Mouse (Mus musculus): Measurements from ENCODE around the gene Gm36864. TPM values are rescaled to one million over a fixed set of nuclear protein-coding genes. Genes with fewer than 3 reads are reported as not detected.

Gm36864 gene
- polyA plus RNA-seq, 1 experiment from 2014 or later: not detected

DNA sequence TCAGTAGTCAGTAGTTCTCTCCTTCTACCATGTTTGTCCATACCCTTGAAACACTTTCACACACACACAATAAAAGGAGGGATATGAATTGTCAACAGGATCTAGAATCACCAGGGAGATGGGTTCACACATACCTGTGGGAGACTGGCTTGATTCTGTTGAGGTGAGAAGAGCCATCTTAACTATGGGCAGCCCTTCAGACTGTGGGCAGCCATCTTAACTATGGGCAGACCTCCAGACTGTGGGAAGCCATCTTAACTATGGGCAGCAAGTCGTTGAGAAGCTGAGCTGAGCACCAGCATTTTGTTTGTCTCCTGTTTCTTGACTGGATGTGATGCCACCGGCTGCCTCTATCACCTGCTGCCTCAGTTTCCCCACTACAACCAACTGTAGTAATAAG lies 35.3 kb downstream of the Gm36864 start:
- no peaks in the 10 kb centered on the region for H3K9me3 ChIP-seq (ENCODE audit: control insufficient read depth, low read length)
- no peak overlapping the region for H3K27ac ChIP-seq (ENCODE audit: low read length)
- no peak overlapping the region for H3K4me2 ChIP-seq (ENCODE audit: low read depth, low read length)
- H3K27me3 ChIP-seq (ENCODE audit: control insufficient read depth, insufficient read depth, low read depth, low read length): peaks cover 4% of the 10 kb centered on the region; the same call in 1 of the 2 replicates
- 61% methylated on average over 2 of the region's 2 CpGs for WGBS
- no peaks in the 10 kb centered on the region for H3K4me1 ChIP-seq (replicated peaks; ENCODE audit: control insufficient read depth, insufficient read depth, low read length)
- no peak overlapping the region for H3K9ac ChIP-seq (ENCODE audit: low read length)
- no peak overlapping the region for H3K4me3 ChIP-seq (ENCODE audit: low read length)
- no peaks in the 10 kb centered on the region for H3K36me3 ChIP-seq (ENCODE audit: control insufficient read depth, insufficient read depth, low read length)
- ATAC-seq (ENCODE audit: low read depth): no peak

DNA sequence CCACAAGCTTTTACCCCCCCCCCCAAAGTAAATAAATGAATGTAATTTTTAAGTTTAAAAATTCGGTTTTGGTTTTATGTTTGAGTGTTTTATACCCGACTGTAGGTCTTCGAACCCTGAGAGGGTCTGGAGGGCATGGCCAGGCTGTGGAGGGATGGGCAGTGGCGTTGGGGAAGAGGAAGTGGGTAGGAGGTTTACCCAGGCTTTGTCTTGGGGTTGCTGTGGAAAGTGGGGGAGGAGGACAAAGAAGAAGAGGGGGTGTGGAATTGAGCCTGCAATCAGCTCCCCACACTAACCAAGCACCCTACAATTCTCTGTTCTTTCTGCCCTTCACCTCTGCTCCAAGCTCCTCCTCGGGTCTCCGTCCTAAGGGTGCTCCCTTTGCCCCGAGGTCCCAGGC lies 36.6 kb downstream of the Gm36864 start:
- no peak overlapping the region for H3K4me3 ChIP-seq (ENCODE audit: low read length)
- ATAC-seq (ENCODE audit: low read depth): no peak
- no peak overlapping the region for H3K9ac ChIP-seq (ENCODE audit: low read length)
- no peak overlapping the region for H3K4me2 ChIP-seq (ENCODE audit: low read depth, low read length)
- 88% methylated on average over 6 of the region's 7 CpGs for WGBS
- no peak overlapping the region for H3K27ac ChIP-seq (ENCODE audit: low read length)
- no peaks in the 10 kb centered on the region for H3K36me3 ChIP-seq (ENCODE audit: control insufficient read depth, insufficient read depth, low read length)
- H3K27me3 ChIP-seq (ENCODE audit: control insufficient read depth, insufficient read depth, low read depth, low read length): peaks cover 4% of the 10 kb centered on the region; the same call in 1 of the 2 replicates
- H3K4me1 ChIP-seq (replicated peaks; ENCODE audit: control insufficient read depth, insufficient read depth, low read length): no peaks in the 10 kb centered on the region
- H3K9me3 ChIP-seq (ENCODE audit: control insufficient read depth, low read length): no peaks in the 10 kb centered on the region

DNA sequence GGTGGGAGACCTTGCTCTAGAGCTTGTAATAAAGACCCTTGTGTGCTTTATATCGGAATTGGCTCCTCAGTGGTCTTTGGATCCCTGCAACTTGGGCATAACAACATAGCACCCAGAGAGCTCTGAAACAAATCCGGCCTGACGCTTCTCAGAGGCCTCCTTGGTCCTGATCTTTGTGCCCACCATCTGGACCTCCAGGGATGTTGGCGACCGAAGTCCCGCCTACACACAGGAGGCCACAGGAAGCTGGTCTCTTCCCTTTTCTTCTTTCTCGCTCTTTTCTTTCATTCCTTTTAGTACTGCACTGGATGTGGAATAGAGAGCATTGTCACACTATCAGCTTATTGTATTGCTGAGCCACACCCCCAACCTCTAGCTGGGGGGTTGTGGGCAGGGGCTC lies 37.5 kb downstream of the Gm36864 start:
- Histone ChIP-seq H3K27me3 (ENCODE audit: control insufficient read depth, insufficient read depth, low read depth, low read length) (peaks cover 4% of the 10 kb centered on the region; the same call in 1 of the 2 replicates), H3K9ac (ENCODE audit: low read length) (no peak overlapping the region), H3K27ac (ENCODE audit: low read length) (no peak overlapping the region), H3K9me3 (ENCODE audit: control insufficient read depth, low read length) (no peaks in the 10 kb centered on the region), H3K4me2 (ENCODE audit: low read depth, low read length) (no peak overlapping the region), H3K4me1 (replicated peaks; ENCODE audit: control insufficient read depth, insufficient read depth, low read length) (no peaks in the 10 kb centered on the region), H3K36me3 (ENCODE audit: control insufficient read depth, insufficient read depth, low read length) (no peaks in the 10 kb centered on the region), H3K4me3 (ENCODE audit: low read length) (no peak overlapping the region)
- 67% methylated on average over 7 of the region's 7 CpGs for WGBS
- no peak for ATAC-seq (ENCODE audit: low read depth)

DNA sequence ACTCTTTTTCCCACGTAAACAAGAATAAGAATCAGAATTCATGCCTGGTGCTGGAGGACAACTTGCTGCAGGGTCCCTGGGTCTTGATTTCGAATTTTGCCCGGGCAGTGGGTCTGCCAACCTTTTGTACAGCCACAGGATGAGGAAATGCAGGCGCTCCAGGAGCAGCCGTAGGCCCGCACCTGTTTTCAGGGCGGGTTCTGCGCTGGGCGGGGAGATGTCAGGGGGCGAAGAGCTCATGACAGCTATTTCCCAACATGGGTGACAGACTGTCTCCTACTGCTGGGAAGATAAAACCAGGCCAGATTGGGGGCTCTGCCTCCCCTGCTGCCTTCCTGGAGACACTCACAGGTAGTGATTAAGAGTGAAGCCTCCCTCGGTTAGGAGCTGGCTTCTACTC lies 38.1 kb downstream of the Gm36864 start:
- Histone ChIP-seq H3K9ac (ENCODE audit: low read length) (no peak overlapping the region), H3K4me1 (replicated peaks; ENCODE audit: control insufficient read depth, insufficient read depth, low read length) (no peaks in the 10 kb centered on the region), H3K4me3 (ENCODE audit: low read length) (no peak overlapping the region), H3K27me3 (ENCODE audit: control insufficient read depth, insufficient read depth, low read depth, low read length) (peaks cover 4% of the 10 kb centered on the region; the same call in 1 of the 2 replicates), H3K9me3 (ENCODE audit: control insufficient read depth, low read length) (no peaks in the 10 kb centered on the region), H3K36me3 (ENCODE audit: control insufficient read depth, insufficient read depth, low read length) (no peaks in the 10 kb centered on the region), H3K27ac (ENCODE audit: low read length) (no peak overlapping the region), H3K4me2 (ENCODE audit: low read depth, low read length) (no peak overlapping the region)
- no peak for ATAC-seq (ENCODE audit: low read depth)
- WGBS: 25% methylated on average over 11 of the region's 11 CpGs

DNA sequence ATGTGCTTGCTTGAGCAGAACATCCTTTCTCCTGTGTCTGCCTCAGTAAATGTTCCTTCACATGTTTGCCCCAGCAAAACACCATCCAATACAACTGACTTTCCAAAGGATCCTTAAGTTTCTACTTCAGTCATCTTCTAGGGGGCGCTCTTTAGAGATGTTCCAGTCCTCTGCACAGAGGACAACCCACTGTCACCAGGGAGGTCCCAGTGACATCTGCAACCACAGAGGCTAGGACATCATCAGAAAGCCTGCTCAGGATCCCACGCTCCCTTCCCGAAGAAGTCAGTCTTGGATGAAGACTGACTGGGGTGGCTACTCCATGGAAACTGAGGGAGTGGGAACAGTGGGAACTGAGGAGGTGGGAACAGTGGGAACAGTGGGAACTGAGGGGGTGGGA lies 39.6 kb downstream of the Gm36864 start:
- ATAC-seq (ENCODE audit: low read depth): no peak
- H3K4me1 ChIP-seq (replicated peaks; ENCODE audit: control insufficient read depth, insufficient read depth, low read length): no peaks in the 10 kb centered on the region
- H3K9me3 ChIP-seq (ENCODE audit: control insufficient read depth, low read length): no peaks in the 10 kb centered on the region
- H3K27ac ChIP-seq (ENCODE audit: low read length): no peak overlapping the region
- H3K4me2 ChIP-seq (ENCODE audit: low read depth, low read length): no peak overlapping the region
- H3K36me3 ChIP-seq (ENCODE audit: control insufficient read depth, insufficient read depth, low read length): no peaks in the 10 kb centered on the region
- H3K9ac ChIP-seq (ENCODE audit: low read length): no peak overlapping the region
- peaks cover 4% of the 10 kb centered on the region; the same call in 1 of the 2 replicates for H3K27me3 ChIP-seq (ENCODE audit: control insufficient read depth, insufficient read depth, low read depth, low read length)
- H3K4me3 ChIP-seq (ENCODE audit: low read length): no peak overlapping the region
- WGBS: 68% methylated on average over 3 of the region's 3 CpGs

DNA sequence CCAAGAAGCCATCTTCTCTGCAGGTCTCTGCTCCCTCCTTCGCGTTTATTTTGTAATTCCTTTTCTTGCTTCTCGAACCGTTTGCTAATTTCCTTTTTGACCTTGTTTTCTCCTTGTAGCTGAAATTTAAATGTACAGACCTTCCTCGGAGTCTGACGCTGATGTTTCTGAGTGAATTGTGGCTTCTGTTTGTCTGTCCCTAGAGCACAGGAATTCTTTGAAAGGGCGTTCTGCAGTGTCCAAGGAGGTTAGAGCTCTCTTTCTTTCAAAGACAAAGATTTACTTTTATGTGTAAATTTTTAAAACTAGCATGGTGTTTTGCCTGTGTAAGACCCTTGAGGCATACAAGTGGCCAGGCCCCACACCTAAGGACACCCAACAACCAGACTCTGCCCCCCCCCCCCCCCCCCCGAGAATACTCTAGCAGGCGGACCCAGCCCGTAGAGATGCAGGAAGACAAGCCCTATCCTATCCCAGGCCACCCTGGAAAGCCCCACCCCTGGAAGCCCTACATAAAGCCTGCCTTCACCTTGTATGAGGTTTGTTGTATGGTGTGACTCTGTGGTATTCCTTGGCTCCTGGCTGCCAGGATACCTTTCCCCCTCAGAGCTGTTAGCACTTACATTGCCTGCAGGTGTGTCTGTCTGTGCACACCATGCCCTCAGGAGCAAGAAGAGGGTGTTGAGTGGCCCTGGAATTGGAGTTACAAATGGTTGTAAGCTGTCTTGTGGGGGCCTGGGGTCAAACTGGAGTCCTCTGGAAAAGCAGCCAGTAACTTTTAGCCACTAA lies 40.7 kb downstream of the Gm36864 start:
- no peak for ATAC-seq (ENCODE audit: low read depth)
- no peak overlapping the region for H3K4me3 ChIP-seq (ENCODE audit: low read length)
- no peak overlapping the region for H3K27ac ChIP-seq (ENCODE audit: low read length)
- H3K4me1 ChIP-seq (replicated peaks; ENCODE audit: control insufficient read depth, insufficient read depth, low read length): no peaks in the 10 kb centered on the region
- WGBS: 68% methylated on average over 8 of the region's 10 CpGs
- H3K9ac ChIP-seq (ENCODE audit: low read length): no peak overlapping the region
- H3K27me3 ChIP-seq (ENCODE audit: control insufficient read depth, insufficient read depth, low read depth, low read length): peaks cover 4% of the 10 kb centered on the region; the same call in 1 of the 2 replicates
- no peak overlapping the region for H3K4me2 ChIP-seq (ENCODE audit: low read depth, low read length)
- no peaks in the 10 kb centered on the region for H3K36me3 ChIP-seq (ENCODE audit: control insufficient read depth, insufficient read depth, low read length)
- no peaks in the 10 kb centered on the region for H3K9me3 ChIP-seq (ENCODE audit: control insufficient read depth, low read length)

DNA sequence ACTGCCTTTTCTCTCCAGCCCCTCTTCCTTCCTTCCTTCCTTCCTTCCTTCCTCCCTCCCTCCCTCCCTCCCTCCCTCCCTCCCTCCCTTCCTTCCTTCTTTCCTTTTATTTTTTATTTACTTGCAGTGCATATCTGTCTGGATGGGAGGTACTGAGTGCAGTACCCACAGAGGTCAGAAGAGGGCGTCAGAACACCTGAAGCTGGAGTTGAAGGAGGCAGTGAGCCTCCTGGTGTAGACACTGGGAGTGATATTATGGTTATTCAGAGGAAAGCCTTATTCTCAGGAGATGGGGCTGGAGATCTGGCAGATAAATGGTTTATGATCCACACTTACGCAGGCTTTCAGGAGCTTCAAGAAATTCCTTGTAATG lies 41.3 kb downstream of the Gm36864 start:
- Histone ChIP-seq H3K9me3 (ENCODE audit: control insufficient read depth, low read length) (no peaks in the 10 kb centered on the region), H3K4me2 (ENCODE audit: low read depth, low read length) (no peak overlapping the region), H3K4me3 (ENCODE audit: low read length) (no peak overlapping the region), H3K9ac (ENCODE audit: low read length) (no peak overlapping the region), H3K27me3 (ENCODE audit: control insufficient read depth, insufficient read depth, low read depth, low read length) (peaks cover 4% of the 10 kb centered on the region; the same call in 1 of the 2 replicates), H3K4me1 (replicated peaks; ENCODE audit: control insufficient read depth, insufficient read depth, low read length) (no peaks in the 10 kb centered on the region), H3K27ac (ENCODE audit: low read length) (no peak overlapping the region), H3K36me3 (ENCODE audit: control insufficient read depth, insufficient read depth, low read length) (no peaks in the 10 kb centered on the region)
- 45% methylated on average over 2 of the region's 2 CpGs for WGBS
- no peak for ATAC-seq (ENCODE audit: low read depth)

DNA sequence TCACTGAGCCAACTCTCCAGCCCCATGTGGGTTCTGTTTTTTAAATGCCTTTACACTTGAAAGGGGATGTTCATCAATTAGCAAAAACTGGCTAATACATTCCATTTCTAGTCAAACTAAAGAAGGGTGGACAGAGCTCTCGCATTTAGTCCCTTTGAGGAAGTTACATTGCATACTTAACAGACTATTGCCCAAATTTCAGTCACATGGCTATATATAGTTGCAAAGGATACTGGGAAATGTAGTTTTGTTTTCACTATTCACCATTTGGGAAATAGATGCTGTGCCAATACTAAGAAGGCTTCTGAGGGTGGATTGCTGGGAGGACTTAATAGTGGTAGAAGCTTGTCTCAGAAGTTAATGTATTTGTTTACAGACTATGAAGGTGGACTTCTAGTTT lies 45.0 kb downstream of the Gm36864 start:
- Histone ChIP-seq H3K27ac (ENCODE audit: low read length) (no peak overlapping the region), H3K4me1 (replicated peaks; ENCODE audit: control insufficient read depth, insufficient read depth, low read length) (no peaks in the 10 kb centered on the region), H3K27me3 (ENCODE audit: control insufficient read depth, insufficient read depth, low read depth, low read length) (no peaks in the 10 kb centered on the region), H3K9ac (ENCODE audit: low read length) (no peak overlapping the region), H3K4me3 (ENCODE audit: low read length) (no peak overlapping the region), H3K36me3 (ENCODE audit: control insufficient read depth, insufficient read depth, low read length) (no peaks in the 10 kb centered on the region), H3K4me2 (ENCODE audit: low read depth, low read length) (no peak overlapping the region), H3K9me3 (ENCODE audit: control insufficient read depth, low read length) (no peaks in the 10 kb centered on the region)
- ATAC-seq (ENCODE audit: low read depth): no peak
- WGBS: 45% methylated on average over 1 of the region's 1 CpGs

DNA sequence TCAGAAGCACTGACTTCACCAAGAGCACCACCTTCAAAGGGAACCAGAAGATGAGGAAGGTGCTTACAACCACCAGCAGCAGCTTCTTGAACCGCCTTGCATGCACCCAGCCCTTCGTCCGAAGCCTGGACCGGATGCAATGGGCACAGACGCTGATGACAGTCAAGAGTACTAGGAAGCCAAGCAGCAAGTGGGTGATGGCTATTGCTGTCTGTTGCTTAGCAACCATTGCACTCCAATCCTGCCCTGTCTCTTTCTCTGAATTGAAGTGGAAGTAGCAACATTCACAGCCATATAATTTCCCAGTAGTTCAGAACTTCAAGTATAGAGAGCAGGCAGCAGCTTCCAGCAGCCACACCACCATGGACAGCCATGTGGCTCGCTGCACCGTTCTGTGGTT lies 45.6 kb downstream of the Gm36864 start:
- 66% methylated on average over 7 of the region's 7 CpGs for WGBS

More for the DNA sequence above, 45.6 kb downstream of the Gm36864 start:
- no peaks in the 10 kb centered on the region; the same call in 1 of the 2 replicates for H3K9me3 ChIP-seq (ENCODE audit: control insufficient read depth, low read length)
- no peak for ATAC-seq (ENCODE audit: low read depth)
- no peaks in the 10 kb centered on the region for H3K27me3 ChIP-seq (ENCODE audit: control insufficient read depth, insufficient read depth, low read depth, low read length)
- H3K36me3 ChIP-seq (ENCODE audit: control insufficient read depth, insufficient read depth, low read length): no peaks in the 10 kb centered on the region
- H3K27ac ChIP-seq (ENCODE audit: low read length): no peak overlapping the region
- no peak overlapping the region for H3K4me3 ChIP-seq (ENCODE audit: low read length)
- H3K4me2 ChIP-seq (ENCODE audit: low read depth, low read length): no peak overlapping the region
- no peaks in the 10 kb centered on the region for H3K4me1 ChIP-seq (replicated peaks; ENCODE audit: control insufficient read depth, insufficient read depth, low read length)
- no peak overlapping the region for H3K9ac ChIP-seq (ENCODE audit: low read length)

Data from lung, embryonic 16.5 days (tissue).